Mouse (Mus musculus): ENCODE data around the gene Mylk4.
A peak's percentile ranks its signal among the peaks of the same experiment; 100 is the strongest.

Mylk4 gene

GRCm38 (mm10) chr13:32706651-32707288 lies 77.0 kb downstream of the Mylk4 start:
- DNase-seq, result peak; percentile 21 to 24

GRCm38 (mm10) chr13:32705315-32705714 lies 78.4 kb downstream of the Mylk4 start:
- DNase-seq, result no peak

GRCm38 (mm10) chr13:32704911-32705310 lies 78.8 kb downstream of the Mylk4 start:
- no peak for DNase-seq

- DNase-seq, result no peak
These were observed 82.2 kb downstream of the Mylk4 start for GRCm38 (mm10) chr13:32701564-32701963.

GRCm38 (mm10) chr13:32699376-32699775 lies 84.4 kb downstream of the Mylk4 start:
- no peak for DNase-seq

- DNase-seq, result no peak
These were observed 84.8 kb downstream of the Mylk4 start for GRCm38 (mm10) chr13:32698956-32699355.

- no peak for DNase-seq
These were observed 89.8 kb downstream of the Mylk4 start for GRCm38 (mm10) chr13:32693886-32694455.

GRCm38 (mm10) chr13:32692563-32692962 lies 91.2 kb downstream of the Mylk4 start:
- no peak for DNase-seq

GRCm38 (mm10) chr13:32690279-32690678 lies 93.5 kb downstream of the Mylk4 start:
- no peak for DNase-seq

GRCm38 (mm10) chr13:32680868-32681515 lies 102.8 kb downstream of the Mylk4 start:
- peak; percentile 73 to 85 for DNase-seq

GRCm38 (mm10) chr13:32680121-32680551 lies 103.6 kb downstream of the Mylk4 start:
- no peak for DNase-seq

- no peak for DNase-seq
These were observed 104.8 kb downstream of the Mylk4 start for GRCm38 (mm10) chr13:32678998-32679397.

GRCm38 (mm10) chr13:32670782-32671181 lies 113.0 kb downstream of the Mylk4 start:
- DNase-seq, result no peak

- no peak for DNase-seq
These were observed 115.5 kb downstream of the Mylk4 start for GRCm38 (mm10) chr13:32668296-32668695.

- DNase-seq, result no peak
These were observed 116.4 kb downstream of the Mylk4 start for GRCm38 (mm10) chr13:32667386-32667785.

GRCm38 (mm10) chr13:32662041-32662440 lies 121.7 kb downstream of the Mylk4 start:
- DNase-seq, result peak; percentile 41 to 56

- DNase-seq, result no peak
These were observed 123.5 kb downstream of the Mylk4 start for GRCm38 (mm10) chr13:32660294-32660693.

GRCm38 (mm10) chr13:32659271-32659670 lies 124.5 kb downstream of the Mylk4 start:
- no peak for DNase-seq

GRCm38 (mm10) chr13:32657583-32657982 lies 126.2 kb downstream of the Mylk4 start:
- DNase-seq, result no peak

All from kidney, postnatal 4 days (tissue).